Mouse (Mus musculus): Measurements from ENCODE around the gene Plekha6. TPM values are rescaled to one million over a fixed set of nuclear protein-coding genes. Genes with fewer than 3 reads are reported as not detected.
A peak's percentile ranks its signal among the peaks of the same experiment; 100 is the strongest.

The Plekha6 gene
- polyA plus RNA-seq, 1 experiment from 2014 or later = 19.8 TPM

GRCm38 (mm10) chr1:133182016-133182705 is 18.2 kb downstream of the Plekha6 start:
- Histone ChIP-seq H3K4me2 (replicated peaks; ENCODE audit: low read depth, low read length) (peak overlapping the region; percentile 65), H3K36me3 (ENCODE audit: control insufficient read depth, insufficient read depth, low read length) (no peaks in the 10 kb centered on the region), H3K4me1 (ENCODE audit: control insufficient read depth, insufficient read depth, low read length) (peaks cover 17% of the 10 kb centered on the region), H3K4me3 (ENCODE audit: low read depth, low read length) (peak overlapping the region; percentile 34), H3K27me3 (ENCODE audit: control insufficient read depth, insufficient read depth, low read length) (no peaks in the 10 kb centered on the region), H3K9me3 (ENCODE audit: control insufficient read depth, low read depth, low read length) (no peaks in the 10 kb centered on the region), H3K27ac (ENCODE audit: low read length) (no peak overlapping the region; the same call in 1 of the 2 replicates), H3K9ac (replicated peaks; ENCODE audit: low read depth, low read length) (0 out of 2 replicates have a peak overlapping the region, but pooled peaks have one; percentile 21)
- WGBS = under 1% methylated on average over 25 of the region's 25 CpGs
- ATAC-seq (ENCODE audit: insufficient number of reproducible peaks, insufficient read depth, low FRiP score, low read depth) = 0 out of 2 replicates have a peak, but pooled peaks have one; percentile 4

GRCm38 (mm10) chr1:133182706-133183095 is 18.7 kb downstream of the Plekha6 start:
- Histone ChIP-seq H3K9me3 (ENCODE audit: control insufficient read depth, low read depth, low read length) (no peaks in the 10 kb centered on the region), H3K9ac (replicated peaks; ENCODE audit: low read depth, low read length) (peak overlapping the region; percentile 21; the same call in 1 of the 2 replicates), H3K4me1 (ENCODE audit: control insufficient read depth, insufficient read depth, low read length) (peaks cover 17% of the 10 kb centered on the region), H3K27me3 (ENCODE audit: control insufficient read depth, insufficient read depth, low read length) (no peaks in the 10 kb centered on the region), H3K4me2 (replicated peaks; ENCODE audit: low read depth, low read length) (peak overlapping the region; percentile 65), H3K27ac (ENCODE audit: low read length) (no peak overlapping the region), H3K36me3 (ENCODE audit: control insufficient read depth, insufficient read depth, low read length) (no peaks in the 10 kb centered on the region), H3K4me3 (ENCODE audit: low read depth, low read length) (peak overlapping the region; percentile 34)
- no peak for ATAC-seq (ENCODE audit: insufficient number of reproducible peaks, insufficient read depth, low FRiP score, low read depth)
- 5% methylated on average over 16 of the region's 16 CpGs for WGBS

GRCm38 (mm10) chr1:133183141-133183925 is 19.3 kb downstream of the Plekha6 start:
- ATAC-seq (ENCODE audit: insufficient number of reproducible peaks, insufficient read depth, low FRiP score, low read depth) = no peak
- H3K36me3 ChIP-seq (ENCODE audit: control insufficient read depth, insufficient read depth, low read length) = no peaks in the 10 kb centered on the region
- H3K27me3 ChIP-seq (ENCODE audit: control insufficient read depth, insufficient read depth, low read length) = no peaks in the 10 kb centered on the region
- peak overlapping the region; percentile 65 for H3K4me2 ChIP-seq (replicated peaks; ENCODE audit: low read depth, low read length)
- peaks cover 15% of the 10 kb centered on the region for H3K4me1 ChIP-seq (ENCODE audit: control insufficient read depth, insufficient read depth, low read length)
- 49% methylated on average over 16 of the region's 16 CpGs for WGBS
- peak overlapping the region; percentile 34; the same call in 1 of the 2 replicates for H3K4me3 ChIP-seq (ENCODE audit: low read depth, low read length)
- no peak overlapping the region for H3K27ac ChIP-seq (ENCODE audit: low read length)
- no peaks in the 10 kb centered on the region for H3K9me3 ChIP-seq (ENCODE audit: control insufficient read depth, low read depth, low read length)
- no peak overlapping the region; the same call in 1 of the 2 replicates for H3K9ac ChIP-seq (replicated peaks; ENCODE audit: low read depth, low read length)

- no peak overlapping the region for H3K9ac ChIP-seq (replicated peaks; ENCODE audit: low read depth, low read length)
- peaks cover under 1% of the 10 kb centered on the region; the same call in 1 of the 2 replicates for H3K4me1 ChIP-seq (ENCODE audit: control insufficient read depth, insufficient read depth, low read length)
- H3K36me3 ChIP-seq (ENCODE audit: control insufficient read depth, insufficient read depth, low read length) = no peaks in the 10 kb centered on the region
- no peak overlapping the region for H3K27ac ChIP-seq (ENCODE audit: low read length)
- H3K4me3 ChIP-seq (ENCODE audit: low read depth, low read length) = no peak overlapping the region
- H3K4me2 ChIP-seq (replicated peaks; ENCODE audit: low read depth, low read length) = no peak overlapping the region
- no peaks in the 10 kb centered on the region for H3K27me3 ChIP-seq (ENCODE audit: control insufficient read depth, insufficient read depth, low read length)
- H3K9me3 ChIP-seq (ENCODE audit: control insufficient read depth, low read depth, low read length) = no peaks in the 10 kb centered on the region
- no peak for ATAC-seq (ENCODE audit: insufficient number of reproducible peaks, insufficient read depth, low FRiP score, low read depth)
- WGBS = 24% methylated on average over 4 of the region's 4 CpGs
Measured at GRCm38 (mm10) chr1:133187948-133188680, 24.1 kb downstream of the Plekha6 start.

- Histone ChIP-seq H3K4me3 (ENCODE audit: low read depth, low read length) (no peak overlapping the region), H3K27ac (ENCODE audit: low read length) (no peak overlapping the region), H3K4me2 (replicated peaks; ENCODE audit: low read depth, low read length) (no peak overlapping the region), H3K9me3 (ENCODE audit: control insufficient read depth, low read depth, low read length) (no peaks in the 10 kb centered on the region), H3K4me1 (ENCODE audit: control insufficient read depth, insufficient read depth, low read length) (no peaks in the 10 kb centered on the region), H3K27me3 (ENCODE audit: control insufficient read depth, insufficient read depth, low read length) (no peaks in the 10 kb centered on the region), H3K36me3 (ENCODE audit: control insufficient read depth, insufficient read depth, low read length) (no peaks in the 10 kb centered on the region; the same call in 1 of the 2 replicates), H3K9ac (replicated peaks; ENCODE audit: low read depth, low read length) (no peak overlapping the region)
- WGBS = 87% methylated on average over 8 of the region's 8 CpGs
- no peak for ATAC-seq (ENCODE audit: insufficient number of reproducible peaks, insufficient read depth, low FRiP score, low read depth)
Measured at GRCm38 (mm10) chr1:133188719-133189118, 24.7 kb downstream of the Plekha6 start.

- no peaks in the 10 kb centered on the region for H3K4me1 ChIP-seq (ENCODE audit: control insufficient read depth, insufficient read depth, low read length)
- no peaks in the 10 kb centered on the region for H3K27me3 ChIP-seq (ENCODE audit: control insufficient read depth, insufficient read depth, low read length)
- no peak for ATAC-seq (ENCODE audit: insufficient number of reproducible peaks, insufficient read depth, low FRiP score, low read depth)
- H3K36me3 ChIP-seq (ENCODE audit: control insufficient read depth, insufficient read depth, low read length) = no peaks in the 10 kb centered on the region; the same call in 1 of the 2 replicates
- no peak overlapping the region for H3K27ac ChIP-seq (ENCODE audit: low read length)
- no peak overlapping the region for H3K4me3 ChIP-seq (ENCODE audit: low read depth, low read length)
- no peak overlapping the region for H3K9ac ChIP-seq (replicated peaks; ENCODE audit: low read depth, low read length)
- no peak overlapping the region for H3K4me2 ChIP-seq (replicated peaks; ENCODE audit: low read depth, low read length)
- H3K9me3 ChIP-seq (ENCODE audit: control insufficient read depth, low read depth, low read length) = no peaks in the 10 kb centered on the region
Measured at GRCm38 (mm10) chr1:133189471-133189870, 25.5 kb downstream of the Plekha6 start.

GRCm38 (mm10) chr1:133190550-133190949 is 26.5 kb downstream of the Plekha6 start:
- no peak overlapping the region for H3K4me3 ChIP-seq (ENCODE audit: low read depth, low read length)
- H3K9me3 ChIP-seq (ENCODE audit: control insufficient read depth, low read depth, low read length) = no peaks in the 10 kb centered on the region
- H3K4me2 ChIP-seq (replicated peaks; ENCODE audit: low read depth, low read length) = no peak overlapping the region
- no peak overlapping the region for H3K9ac ChIP-seq (replicated peaks; ENCODE audit: low read depth, low read length)
- peak; percentile 70 for ATAC-seq (ENCODE audit: insufficient number of reproducible peaks, insufficient read depth, low FRiP score, low read depth)
- no peaks in the 10 kb centered on the region for H3K4me1 ChIP-seq (ENCODE audit: control insufficient read depth, insufficient read depth, low read length)
- H3K27me3 ChIP-seq (ENCODE audit: control insufficient read depth, insufficient read depth, low read length) = no peaks in the 10 kb centered on the region
- WGBS = 58% methylated on average over 9 of the region's 9 CpGs
- H3K36me3 ChIP-seq (ENCODE audit: control insufficient read depth, insufficient read depth, low read length) = no peaks in the 10 kb centered on the region; the same call in 1 of the 2 replicates
- peak overlapping the region; percentile 41; the same call in 1 of the 2 replicates for H3K27ac ChIP-seq (ENCODE audit: low read length)

GRCm38 (mm10) chr1:133196181-133196580 is 32.2 kb downstream of the Plekha6 start:
- no peak overlapping the region for H3K4me3 ChIP-seq (ENCODE audit: low read depth, low read length)
- no peaks in the 10 kb centered on the region for H3K27me3 ChIP-seq (ENCODE audit: control insufficient read depth, insufficient read depth, low read length)
- H3K4me1 ChIP-seq (ENCODE audit: control insufficient read depth, insufficient read depth, low read length) = peaks cover 9% of the 10 kb centered on the region; the same call in 1 of the 2 replicates
- H3K27ac ChIP-seq (ENCODE audit: low read length) = no peak overlapping the region
- no peak for ATAC-seq (ENCODE audit: insufficient number of reproducible peaks, insufficient read depth, low FRiP score, low read depth)
- H3K9me3 ChIP-seq (ENCODE audit: control insufficient read depth, low read depth, low read length) = no peaks in the 10 kb centered on the region
- H3K36me3 ChIP-seq (ENCODE audit: control insufficient read depth, insufficient read depth, low read length) = no peaks in the 10 kb centered on the region; the same call in 1 of the 2 replicates
- no peak overlapping the region for H3K4me2 ChIP-seq (replicated peaks; ENCODE audit: low read depth, low read length)
- no peak overlapping the region for H3K9ac ChIP-seq (replicated peaks; ENCODE audit: low read depth, low read length)
- WGBS = 50% methylated on average over 6 of the region's 6 CpGs
